Mouse (Mus musculus): ENCODE measurements around the gene Gpatch2l. TPM values are rescaled to one million over a fixed set of nuclear protein-coding genes. Genes with fewer than 3 reads are reported as not detected.

Gpatch2l gene
- 10 to 100 TPM; 11.8 to 13.3 TPM for total RNA-seq (2021)
- long read RNA-seq, experiment 1, full-length matches to known transcripts = 7 of 13 reads
- long read RNA-seq, experiment 1, partial matches to known transcripts = 0 of 13 reads
- long read RNA-seq, experiment 1, other reads (novel, unspliced or antisense) = 6 of 13 reads
- long read RNA-seq, experiment 2, full-length matches to known transcripts = 7 of 9 reads
- long read RNA-seq, experiment 2, partial matches to known transcripts = 0 of 9 reads
- long read RNA-seq, experiment 2, other reads (novel, unspliced or antisense) = 2 of 9 reads

GRCm38 (mm10) chr12:86241604-86242536 is at the start of gene Gpatch2l:
Gene Gpatch2l (plus strand): TSS chr12:86241858.
- peak; percentile 99 for DNase-seq

- DNase-seq = no peak
Measured at GRCm38 (mm10) chr12:86192036-86192449, 49.6 kb upstream of the Gpatch2l start.

- no peak for DNase-seq
Measured at GRCm38 (mm10) chr12:86196944-86197343, 44.7 kb upstream of the Gpatch2l start.

- no peak for DNase-seq
Measured at GRCm38 (mm10) chr12:86203443-86204057, 38.1 kb upstream of the Gpatch2l start.

GRCm38 (mm10) chr12:86211099-86211520 is 30.5 kb upstream of the Gpatch2l start:
- no peak for DNase-seq

GRCm38 (mm10) chr12:86212693-86213470 is 28.8 kb upstream of the Gpatch2l start:
- DNase-seq = peak; percentile 19 to 73

- no peak for DNase-seq
Measured at GRCm38 (mm10) chr12:86214201-86214600, 27.5 kb upstream of the Gpatch2l start.

- DNase-seq = no peak
Measured at GRCm38 (mm10) chr12:86216687-86217421, 24.8 kb upstream of the Gpatch2l start.

- DNase-seq = no peak
Measured at GRCm38 (mm10) chr12:86220200-86221021, 21.2 kb upstream of the Gpatch2l start.

GRCm38 (mm10) chr12:86221074-86221703 is 20.5 kb upstream of the Gpatch2l start:
- DNase-seq = no peak

GRCm38 (mm10) chr12:86234295-86234694 is 7.4 kb upstream of the Gpatch2l start:
- no peak for DNase-seq

- no peak for DNase-seq
Measured at GRCm38 (mm10) chr12:86238736-86239135, 2.9 kb upstream of the Gpatch2l start.

GRCm38 (mm10) chr12:86242563-86242962 is 905 bp downstream of the Gpatch2l start:
- peak in 1 of 2 experiments; percentile 18 for DNase-seq

- DNase-seq = no peak
Measured at GRCm38 (mm10) chr12:86243936-86244335, 2.3 kb downstream of the Gpatch2l start.

- DNase-seq = no peak
Measured at GRCm38 (mm10) chr12:86250183-86250582, 8.5 kb downstream of the Gpatch2l start.

GRCm38 (mm10) chr12:86254910-86255309 is 13.3 kb downstream of the Gpatch2l start:
- no peak for DNase-seq

- DNase-seq = no peak
Measured at GRCm38 (mm10) chr12:86271626-86272025, 30.0 kb downstream of the Gpatch2l start.

- DNase-seq = no peak
Measured at GRCm38 (mm10) chr12:86274246-86274645, 32.6 kb downstream of the Gpatch2l start.

GRCm38 (mm10) chr12:86275731-86276130 is 34.1 kb downstream of the Gpatch2l start:
- no peak for DNase-seq

- no peak for DNase-seq
Measured at GRCm38 (mm10) chr12:86276463-86276862, 34.8 kb downstream of the Gpatch2l start.

All from heart, adult 18-20 months (tissue).